Mouse (Mus musculus) left cerebral cortex, postnatal 36 days (tissue): Measurements from ENCODE around the gene Best2. TPM values are rescaled to one million over a fixed set of nuclear protein-coding genes. Genes with fewer than 3 reads are reported as not detected.

Experiments used
- DNase-seq, 2 experiments: peaks; one replicate each; pipeline ENCODE4 v3.0.0; 2021 to 2022; ENCODE audit warnings: low spot score in 2 of 2, mixed read lengths in 1 of 2
- intact Hi-C: fragments of 180-260 bp; cut with DNase I; formaldehyde crosslinking; loops from one replicate; pipeline ENCODE4 v1.15.1; 2025
- total RNA-seq, 2 experiments: library from RNA; stranded (reverse); gene quantifications; 2 replicates each; pipeline ENCODE4 v1.2.3; 2021

Gene Best2
- total RNA-seq, 2 experiments from 2014 or later, result not detected

DNA sequence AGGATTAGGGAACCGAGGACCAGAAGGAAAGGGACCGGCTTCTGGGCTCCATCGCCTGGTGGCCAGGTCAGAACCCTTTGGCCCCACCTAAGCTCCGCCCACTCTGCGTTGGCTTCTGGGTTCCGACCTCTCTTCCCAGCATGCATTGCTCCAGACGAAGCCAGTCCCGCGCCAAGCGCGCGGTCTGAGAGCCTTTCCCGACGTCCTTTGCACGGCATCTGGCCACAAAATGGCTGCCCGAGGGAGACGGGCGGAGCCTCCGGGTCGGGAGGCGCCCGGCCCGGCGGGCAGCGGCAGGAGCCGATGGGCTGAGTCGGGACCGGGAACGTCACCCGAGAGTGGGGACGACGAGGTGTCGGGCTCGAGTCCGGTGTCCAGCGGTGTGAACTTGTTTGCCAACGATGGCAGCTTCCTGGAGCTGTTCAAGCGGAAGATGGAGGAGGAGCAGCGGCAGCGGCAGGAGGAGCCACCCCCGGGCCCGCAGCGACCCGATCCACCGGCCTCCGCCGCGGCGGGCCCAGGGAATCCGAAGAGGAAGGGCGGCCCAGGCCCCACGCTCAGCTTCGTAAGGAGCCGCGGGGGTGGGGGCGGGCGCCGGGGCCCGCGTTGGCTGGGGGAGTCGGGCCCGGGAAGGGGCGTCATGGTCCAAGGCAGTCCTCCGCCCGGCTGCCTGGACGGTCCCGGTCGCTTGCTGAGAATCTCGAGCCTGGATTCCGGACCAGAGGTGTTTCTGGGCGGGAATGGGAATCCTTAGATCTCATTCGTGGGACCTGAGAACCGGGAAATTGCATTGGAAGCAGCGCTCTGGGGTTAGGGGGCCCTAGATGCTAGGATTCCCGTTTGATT, 12.6 kb upstream of the Best2 start, which contains the start of gene Trir:
Gene Trir (plus strand): TSS at position 154 of the 846 bp plus-strand sequence.
- intact Hi-C loops, result loop anchor here (5.0 kb wide), 1 partner anchor 50 kb away; the partner anchor contains the start of gene Junb
- peak; percentile 96 to 97 for DNase-seq

- peak; percentile 82 to 83 for DNase-seq
- intact Hi-C loops, result loop anchor here (5.0 kb wide), 1 partner anchor 48 kb away; the partner anchor contains the start of gene Junb
Measured at GRCm38 (mm10) chr8:85025098-85025932, 11.0 kb upstream of the Best2 start, which contains the start of gene Asna1. Gene Asna1, minus strand, starts transcription at chr8:85025281.

DNA sequence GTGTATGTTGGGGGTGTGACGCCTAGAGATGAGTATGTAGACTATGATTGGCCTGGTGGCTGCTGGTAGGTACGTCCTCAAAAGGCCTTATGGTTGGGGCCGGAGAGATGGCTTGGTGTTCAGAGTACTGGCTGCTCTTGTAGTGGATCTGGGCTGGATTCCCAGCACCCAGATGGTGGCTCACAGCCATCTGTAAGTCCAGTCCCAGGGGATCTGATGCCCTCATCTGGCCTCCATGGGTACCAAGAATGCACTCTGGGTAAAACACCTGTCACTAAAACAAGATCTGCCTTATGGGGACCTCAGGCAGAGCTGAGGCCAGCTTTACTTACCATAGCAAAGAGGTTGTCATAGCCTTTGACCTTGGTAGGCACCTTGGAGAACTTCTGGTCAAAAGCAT, 9.5 kb upstream of the Best2 start:
- intact Hi-C loops, result no loop called here

DNA sequence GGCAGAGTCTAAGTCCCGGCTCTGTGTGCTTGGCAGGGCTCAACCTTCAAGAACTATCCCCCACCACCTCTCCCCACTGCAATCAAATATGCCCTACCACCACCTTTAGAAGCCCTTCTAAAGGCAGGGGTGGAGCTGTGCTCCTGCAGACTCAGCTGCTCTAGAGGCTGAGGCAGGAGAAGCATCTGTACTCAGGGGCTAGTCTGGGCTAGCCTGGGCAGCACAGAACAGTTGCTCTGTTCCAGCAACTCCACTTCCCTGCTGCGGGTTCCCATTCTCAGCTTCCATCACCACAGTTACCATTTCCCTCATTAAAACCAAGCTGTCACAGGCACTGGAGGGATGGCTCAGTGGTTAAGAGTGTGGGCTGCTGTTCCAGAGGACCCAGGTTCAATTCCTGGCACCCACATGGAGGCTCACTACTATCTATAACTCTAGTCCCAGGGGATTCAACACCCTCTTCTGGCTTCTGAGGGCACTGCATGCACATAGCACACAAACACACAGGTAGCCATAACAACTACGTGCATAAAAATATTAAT, 7.3 kb upstream of the Best2 start:
- intact Hi-C loops, result no loop called here
- DNase-seq, result no peak

More for the DNA sequence above, 9.5 kb upstream of the Best2 start:
- DNase-seq, result no peak

- DNase-seq, result no peak
- intact Hi-C loops, result no loop called here
Measured at GRCm38 (mm10) chr8:85017209-85017608, 2.9 kb upstream of the Best2 start.

DNA sequence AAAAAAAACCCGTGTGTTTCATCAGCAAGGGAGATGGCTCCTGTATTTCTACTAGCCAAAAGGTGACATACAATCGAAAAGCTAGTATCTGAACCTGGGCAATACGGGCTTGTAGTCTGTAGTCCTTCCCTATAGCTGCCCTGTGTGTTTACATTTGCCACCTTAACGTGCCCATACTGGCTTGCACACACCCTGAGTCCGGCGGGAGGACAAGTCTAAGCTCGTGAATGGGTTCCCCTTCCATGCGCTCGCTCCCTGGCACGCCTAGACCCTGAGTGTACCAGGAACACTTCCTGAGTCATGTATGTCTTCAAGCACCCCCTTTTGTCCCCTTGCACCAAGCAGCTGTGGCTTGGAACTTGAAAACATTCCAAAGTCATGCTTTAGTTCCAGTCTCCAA, 2.4 kb upstream of the Best2 start:
- intact Hi-C loops, result no loop called here
- DNase-seq, result no peak

DNA sequence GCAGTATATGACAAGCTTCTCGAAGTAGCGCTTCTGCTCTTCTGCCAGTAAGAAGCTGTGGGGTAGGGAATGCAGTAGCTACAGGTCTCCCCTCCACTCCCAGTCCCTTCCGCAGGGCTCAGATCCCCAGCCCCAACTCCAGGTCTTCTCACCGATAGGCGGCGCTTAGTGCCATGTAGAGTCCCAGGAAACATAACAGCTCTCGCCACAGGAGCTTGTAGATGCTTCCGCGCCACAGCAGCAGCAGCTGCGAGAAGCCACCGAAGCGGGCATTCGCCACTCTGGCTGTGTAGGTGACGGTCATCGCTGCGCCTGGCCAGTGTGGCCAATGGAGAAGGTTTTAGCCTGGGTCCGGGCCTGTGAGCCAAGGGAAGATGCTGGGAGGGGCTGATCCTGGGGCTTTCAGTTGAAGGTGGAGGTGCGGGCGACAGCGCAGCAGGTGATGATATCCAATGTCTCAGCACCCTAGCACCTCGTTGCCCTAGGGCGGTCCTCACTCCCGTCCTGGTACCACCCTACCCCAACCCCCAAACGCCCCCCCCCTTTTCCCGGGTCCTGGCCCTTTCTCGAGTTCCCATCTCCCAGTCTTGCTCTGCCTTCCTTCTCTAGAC, 996 bp downstream of the Best2 start:
- DNase-seq, result peak; percentile 62 to 72
- intact Hi-C loops, result no loop called here

DNA sequence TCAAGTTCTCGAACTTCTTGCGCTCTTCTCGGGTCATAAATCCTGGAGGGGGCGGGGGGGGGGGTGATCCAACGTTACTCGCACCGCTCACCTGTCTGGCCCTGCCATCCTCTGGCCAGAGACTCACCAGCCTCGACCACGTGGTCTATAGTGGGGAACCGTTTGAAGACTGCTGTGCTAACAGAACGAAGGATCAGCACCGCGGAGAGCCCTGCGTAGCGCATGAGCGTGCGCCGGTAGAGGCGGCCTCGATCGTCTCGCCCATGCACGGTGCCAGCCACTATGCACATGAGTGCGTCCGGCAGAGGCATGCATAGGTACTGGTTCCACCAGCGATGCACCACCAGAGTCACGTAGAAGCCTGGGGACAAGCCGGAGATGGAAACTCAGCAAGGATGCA, 3.1 kb downstream of the Best2 start:
- intact Hi-C loops, result no loop called here
- no peak for DNase-seq

- intact Hi-C loops, result loop anchor here (5.0 kb wide), 1 partner anchor 35 kb away; no protein-coding TSS in a partner anchor
Measured at GRCm38 (mm10) chr8:85007686-85008085, 6.6 kb downstream of the Best2 start.

GRCm38 (mm10) chr8:84997649-84998295, 16.6 kb downstream of the Best2 start:
- intact Hi-C loops, result no loop called here
- peak; percentile 87 to 89 for DNase-seq

More at GRCm38 (mm10) chr8:85007686-85008085, 6.6 kb downstream of the Best2 start:
- no peak for DNase-seq

- no peak for DNase-seq
- intact Hi-C loops, result no loop called here
Measured at GRCm38 (mm10) chr8:84996978-84997377, 17.4 kb downstream of the Best2 start.

- no peak for DNase-seq
Measured at GRCm38 (mm10) chr8:84995680-84996079, 18.7 kb downstream of the Best2 start.

DNA sequence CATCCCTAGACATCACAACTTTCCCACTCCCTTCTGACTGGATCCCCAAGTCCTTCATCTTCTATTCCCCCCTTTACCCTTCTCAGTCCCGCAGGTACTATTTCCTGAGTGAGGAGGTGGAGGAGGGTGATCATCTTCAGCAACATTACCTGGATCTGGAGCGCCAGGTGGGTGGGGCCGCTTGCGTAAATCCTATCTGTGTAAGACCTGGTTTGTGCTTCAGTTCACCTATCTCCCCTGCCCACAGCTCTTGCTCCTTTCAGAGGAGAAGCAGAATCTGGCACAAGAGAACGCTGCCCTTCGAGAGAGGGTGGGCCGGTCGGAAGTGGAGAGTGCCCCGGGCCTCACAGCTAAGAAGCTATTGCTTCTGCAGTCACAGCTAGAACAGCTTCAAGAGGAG, 20.0 kb downstream of the Best2 start:
- intact Hi-C loops, result no loop called here
- DNase-seq, result no peak

More at GRCm38 (mm10) chr8:84995680-84996079, 18.7 kb downstream of the Best2 start:
- intact Hi-C loops, result no loop called here

- DNase-seq, result peak in 1 of 2 experiments; percentile 38
- intact Hi-C loops, result loop anchor here (1.0 kb wide), 1 partner anchor 16 kb away; no protein-coding TSS in a partner anchor
Measured at GRCm38 (mm10) chr8:84990836-84991235, 23.5 kb downstream of the Best2 start.

GRCm38 (mm10) chr8:84990349-84990748, 24.0 kb downstream of the Best2 start, which contains the start of gene Hook2:
Gene Hook2, plus strand, starts transcription at chr8:84990603.
- DNase-seq, result peak; percentile 94 to 97
- intact Hi-C loops, result loop anchor here (1.0 kb wide), 1 partner anchor 15 kb away; no protein-coding TSS in a partner anchor

GRCm38 (mm10) chr8:84989810-84990209, 24.5 kb downstream of the Best2 start:
- DNase-seq, result peak; percentile 82 to 86
- intact Hi-C loops, result loop anchor here (1.0 kb wide), 1 partner anchor 15 kb away; no protein-coding TSS in a partner anchor

DNA sequence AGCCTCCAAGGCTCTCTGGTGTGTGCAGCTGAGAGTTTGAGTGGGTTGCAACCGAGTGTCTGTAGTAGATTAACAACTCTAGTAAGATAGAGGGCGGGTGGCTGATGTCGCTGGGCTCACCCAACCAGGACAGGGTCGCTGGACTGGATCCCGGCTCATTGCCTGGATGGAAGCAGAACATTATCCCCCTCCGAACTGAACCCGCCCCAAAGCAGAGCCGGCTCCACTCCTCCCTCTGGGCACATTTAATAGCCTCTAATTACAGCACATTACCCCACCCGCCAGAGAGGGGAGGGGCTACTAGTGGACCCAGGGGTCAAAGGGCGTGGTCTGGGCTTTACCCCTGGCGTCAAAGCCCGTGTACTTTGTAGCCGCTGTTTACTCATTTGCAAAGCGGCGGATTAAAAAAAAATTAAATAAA, 25.0 kb downstream of the Best2 start:
- no peak for DNase-seq
- intact Hi-C loops, result no loop called here

GRCm38 (mm10) chr8:84987903-84988302, 26.4 kb downstream of the Best2 start:
- intact Hi-C loops, result no loop called here
- DNase-seq, result no peak

DNA sequence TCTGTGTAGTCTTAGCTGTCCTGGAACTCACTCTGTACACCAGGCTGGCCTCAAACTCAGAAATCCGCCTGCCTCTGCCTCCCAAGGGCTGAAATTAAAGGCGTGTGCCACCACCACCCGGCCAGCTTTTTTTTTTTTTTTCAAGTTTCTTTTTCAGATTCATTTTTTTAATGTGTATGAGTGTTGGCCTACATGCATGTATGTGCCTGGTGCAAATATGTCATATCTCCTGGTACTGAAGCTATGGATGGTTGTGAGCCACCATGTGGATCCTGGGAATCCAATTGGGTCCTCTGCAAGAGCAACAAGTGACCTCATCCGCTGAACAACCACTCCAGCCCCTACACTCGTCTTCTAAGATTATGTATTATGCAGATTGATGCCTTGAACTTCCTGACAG, 26.9 kb downstream of the Best2 start:
- intact Hi-C loops, result no loop called here
- DNase-seq, result no peak
